Mouse (Mus musculus) ES-Bruce4 (cell line): ENCODE measurements around the gene Ugcg.

Experiments used
- CTCF ChIP-seq: IDR thresholded peaks from one replicate; pipeline ENCODE4 v1.8.1; 2011; ENCODE audit warnings: low read depth, low read length
- EP300 ChIP-seq: IDR thresholded peaks from 2 replicates; pipeline ENCODE4 v1.6.1; 2011; ENCODE audit warnings: low read depth, low read length; ENCODE audit not compliant: insufficient read depth
- POLR2A ChIP-seq: IDR thresholded peaks from one replicate; pipeline ENCODE4 v1.8.1; 2011; ENCODE audit warnings: low read length; ENCODE audit not compliant: insufficient read depth

GRCm38 (mm10) chr4:59238641-59239311 is 49.7 kb downstream of the Ugcg start:
- no peak for TF ChIP-seq CTCF
- no peak for TF ChIP-seq POLR2A
- TF ChIP-seq EP300, result no peak
